Mouse (Mus musculus) layer of hippocampus, postnatal 25 days (tissue): ENCODE results near the gene Adam22. TPM values are rescaled to one million over a fixed set of nuclear protein-coding genes. Genes with fewer than 3 reads are reported as not detected.
A peak's percentile ranks its signal among the peaks of the same experiment; 100 is the strongest.
"Not testable (repeated sequence)": the region's sequence is repeated elsewhere in the genome, so short reads cannot be mapped to it uniquely, and the experiment has no call there.

Experiments
- DNase-seq, 2 experiments: peaks; one replicate each; pipeline ENCODE4 v3.0.0; 2022; ENCODE audit warnings: mixed read lengths in 2 of 2, low spot score in 1 of 2; ENCODE audit errors: extremely low spot score in 1 of 2
- microRNA-seq, 2 experiments: library from miRNA; unstranded; fragments of <30 nt; microRNA quantifications; one replicate each; pipeline ENCODE4 v1.2.0; 2021
- total RNA-seq, 2 experiments: library from RNA; stranded (reverse); gene quantifications; 2 replicates each; pipeline ENCODE4 v1.2.3; 2021

Gene Adam22
- total RNA-seq, 2 experiments from 2014 or later = 153 to 154 TPM

DNA sequence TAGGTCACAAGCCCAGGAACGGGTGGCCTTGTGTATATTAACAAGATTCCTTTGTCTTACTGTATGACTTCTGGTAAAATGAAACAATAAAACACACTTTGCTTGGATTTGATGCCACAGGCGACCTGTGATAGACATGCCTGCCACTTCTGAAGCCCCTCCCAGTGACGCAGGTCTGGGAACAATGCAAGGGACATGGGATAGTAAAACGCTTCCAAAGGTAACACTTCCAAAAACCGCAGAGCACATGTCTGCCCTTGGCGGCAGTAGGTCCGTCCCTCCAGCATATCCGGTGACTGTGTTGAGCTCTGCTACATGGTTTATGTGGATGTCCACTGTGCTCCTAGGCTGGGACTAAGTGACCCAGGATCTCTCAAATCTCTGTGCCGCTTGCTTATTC is 294.6 kb downstream of the Adam22 start:
- DNase-seq = no peak

DNA sequence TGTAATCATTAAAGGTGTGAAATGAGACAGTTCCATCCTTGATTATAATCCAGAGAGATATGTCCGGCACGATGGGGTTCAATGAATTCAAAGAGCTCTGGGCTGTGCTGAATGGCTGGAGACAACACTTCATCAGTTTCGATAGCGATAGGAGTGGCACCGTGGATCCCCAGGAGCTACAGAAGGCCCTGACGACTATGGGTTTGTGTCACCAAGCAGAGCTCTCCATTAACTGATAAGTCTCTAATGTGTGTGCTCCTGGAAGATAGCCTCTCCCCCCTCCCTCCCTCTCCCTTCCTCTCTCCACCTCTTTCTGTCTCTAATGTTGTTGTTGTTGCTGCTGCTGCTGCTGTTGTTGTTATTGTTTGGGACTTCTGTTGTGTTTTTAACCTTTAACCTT is 304.8 kb downstream of the Adam22 start:
- DNase-seq = no peak

DNA sequence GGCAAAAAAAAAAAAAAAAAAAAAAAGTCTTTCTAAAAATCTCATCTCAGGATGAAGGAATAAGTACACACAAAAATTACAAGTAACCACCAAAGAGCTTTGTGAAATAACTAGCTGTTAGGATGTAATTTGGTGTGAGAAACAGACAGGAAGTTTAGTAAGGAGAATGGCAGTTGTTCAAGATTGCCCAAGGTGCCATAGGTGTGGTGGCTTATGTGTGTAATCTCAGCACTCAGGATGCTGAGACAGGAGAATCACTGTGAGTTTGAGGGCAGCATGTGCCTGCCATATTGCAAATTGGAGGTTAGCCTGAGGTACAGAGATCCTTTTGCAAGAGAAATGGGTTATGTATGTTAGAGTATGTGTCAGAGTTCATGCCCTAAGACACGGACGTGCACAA is 305.5 kb downstream of the Adam22 start:
- no peak for DNase-seq

DNA sequence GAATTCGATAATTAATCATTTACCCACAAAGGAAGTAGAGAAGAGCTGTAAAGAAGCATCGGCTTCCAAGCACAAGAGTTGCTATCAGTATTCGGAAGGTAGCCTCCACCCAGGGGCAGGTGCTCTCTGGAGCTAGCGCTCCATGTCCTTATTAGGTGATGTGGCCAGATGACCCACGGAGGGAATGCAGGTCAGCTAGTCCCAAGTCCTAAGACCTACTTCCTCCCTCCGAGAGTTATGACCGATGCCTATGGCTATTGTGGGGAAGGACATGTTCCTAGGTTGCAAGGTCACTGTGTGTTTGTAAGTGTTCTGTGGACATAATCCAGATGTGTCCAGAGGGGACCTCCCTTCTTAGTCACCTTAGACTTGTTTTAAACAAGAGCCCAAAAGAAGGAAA is 309.9 kb downstream of the Adam22 start:
- no peak for DNase-seq

DNA sequence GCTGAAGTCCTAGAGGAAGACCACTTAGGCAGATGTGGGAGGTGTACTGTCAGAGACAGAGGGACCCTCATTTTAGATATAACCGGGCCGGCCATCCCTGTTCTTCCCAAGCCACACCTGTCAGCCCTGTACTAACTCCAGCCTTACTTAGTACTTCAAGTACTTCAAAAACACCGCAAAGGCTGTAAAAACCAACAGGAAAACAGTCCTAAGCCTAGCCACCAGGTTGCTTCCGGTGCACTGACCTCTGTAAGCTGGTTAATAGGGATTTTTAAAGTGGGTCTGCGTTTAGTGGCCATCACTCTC is 311.0 kb downstream of the Adam22 start:
- no peak for DNase-seq

DNA sequence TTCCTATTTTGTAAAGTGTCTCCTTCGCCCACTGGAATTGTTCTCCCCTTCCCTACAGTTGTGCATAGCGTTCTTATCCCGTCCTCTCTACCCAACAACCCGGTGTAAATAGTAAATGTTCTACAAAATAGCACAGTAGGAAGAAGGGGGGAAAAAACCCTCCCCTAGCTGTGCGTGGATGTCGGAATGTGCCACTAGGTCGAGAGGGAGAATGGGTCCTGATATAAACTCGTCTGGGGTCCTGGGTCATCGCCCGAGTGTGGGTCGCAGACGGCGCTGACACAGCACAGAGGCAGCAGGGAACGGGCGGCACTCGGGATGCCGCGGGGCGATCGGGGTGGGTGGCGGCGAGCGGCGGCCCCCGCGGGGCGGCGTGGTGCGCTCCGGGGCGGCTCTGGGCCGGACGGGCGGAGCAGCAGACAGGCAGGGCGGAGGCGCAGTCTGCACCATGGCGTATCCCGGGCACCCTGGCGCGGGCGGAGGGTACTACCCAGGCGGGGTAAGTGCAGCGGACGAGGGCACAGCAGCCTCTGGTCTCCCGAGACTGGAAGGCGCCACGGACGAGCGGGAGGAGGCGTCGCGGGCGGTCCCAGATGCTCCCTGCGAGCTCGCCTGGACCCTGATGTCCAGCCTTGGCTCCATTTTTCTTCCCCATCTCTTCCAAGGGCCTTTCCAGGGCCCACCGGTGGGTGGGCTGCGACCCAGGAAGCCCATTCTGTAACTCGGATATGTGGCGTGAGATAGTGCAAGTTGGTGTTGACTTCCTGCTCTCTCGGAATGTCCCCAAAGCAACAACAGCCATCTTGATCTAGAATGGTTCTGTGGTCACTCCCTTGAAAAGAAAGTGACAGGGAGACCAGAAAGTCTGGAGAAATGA is 311.6 kb downstream of the Adam22 start:
- DNase-seq = peak; percentile 71 to 81

DNA sequence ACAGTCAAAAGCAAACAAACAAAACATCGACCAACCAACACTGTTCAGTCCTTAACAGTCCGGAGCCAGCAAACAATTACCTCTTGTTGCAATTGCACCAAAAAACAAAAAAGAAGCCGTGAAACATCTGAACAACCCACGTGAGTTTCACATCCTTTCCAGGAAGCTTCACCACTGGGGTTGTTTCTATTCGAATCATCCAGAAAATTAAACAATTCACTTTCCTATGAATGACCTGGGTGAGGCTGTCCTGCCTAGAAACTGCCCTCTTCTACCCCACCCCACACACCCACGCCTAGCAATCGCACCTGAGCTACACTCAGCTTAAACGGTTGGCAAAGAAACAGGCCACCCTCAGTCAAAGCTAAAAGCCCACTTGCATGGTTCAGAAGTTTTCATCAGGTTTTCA is 312.2 kb downstream of the Adam22 start:
- DNase-seq = no peak

DNA sequence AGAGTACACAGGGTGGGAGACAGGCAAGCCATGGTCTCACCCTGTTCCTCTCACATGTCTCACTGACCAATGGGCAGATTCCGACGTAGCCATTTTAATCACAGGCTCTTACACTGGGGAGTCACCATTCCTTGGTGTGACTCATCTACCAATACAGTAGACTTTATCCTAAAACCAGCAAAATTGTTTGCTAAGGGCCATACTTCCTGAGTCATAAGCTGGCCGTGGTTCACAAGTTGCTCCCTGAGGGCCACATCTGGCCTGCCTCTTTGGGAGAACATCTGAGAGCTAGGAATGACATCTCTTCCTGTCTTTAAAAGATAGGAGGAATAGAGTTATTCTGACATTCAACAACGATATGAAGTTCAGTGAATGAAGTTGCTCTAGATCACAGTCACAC is 314.1 kb downstream of the Adam22 start:
- DNase-seq = no peak

DNA sequence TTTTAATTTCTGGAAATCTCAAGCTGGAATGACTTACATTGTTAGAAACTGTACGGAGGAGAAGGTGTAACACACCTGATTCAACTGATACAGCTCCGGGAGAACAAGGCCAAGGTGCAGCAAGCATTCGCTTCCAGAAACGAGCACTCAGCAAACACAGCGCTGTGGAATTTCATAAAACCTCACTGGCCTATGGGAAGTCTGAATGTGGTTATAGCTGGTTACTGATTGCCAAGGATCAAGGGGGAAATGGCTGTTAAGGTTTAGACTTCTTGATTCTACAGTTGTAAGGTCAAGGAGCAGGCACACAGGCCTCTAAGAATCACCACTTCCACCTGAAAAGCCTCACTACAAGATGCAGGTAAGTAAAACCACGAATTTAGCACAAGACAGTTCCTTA is 322.1 kb downstream of the Adam22 start, which contains the start of gene Sri:
Gene Sri, plus strand, starts transcription at position 224 of the 400 bp plus-strand sequence.
- no peak for DNase-seq

DNA sequence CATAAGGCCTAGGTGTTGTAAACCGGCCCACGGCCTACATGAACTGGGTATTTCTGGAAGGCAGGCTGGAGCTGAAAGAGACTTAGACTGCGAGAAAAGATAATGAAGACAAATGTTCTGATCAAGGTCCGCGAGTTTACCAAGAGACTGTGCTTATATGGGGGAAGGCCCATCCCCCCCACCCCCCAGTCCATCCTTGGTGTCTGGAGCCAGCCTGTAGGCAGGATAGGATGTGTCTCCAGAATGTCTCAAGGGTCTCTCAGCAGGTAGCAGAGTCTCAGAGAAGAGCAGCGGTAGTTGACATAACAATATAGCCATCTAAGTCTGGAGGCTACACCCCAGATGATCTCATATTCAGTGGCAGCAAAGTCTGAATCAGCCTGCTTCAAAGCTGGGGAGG is 333.4 kb downstream of the Adam22 start:
- DNase-seq = not testable (repeated sequence)

Small RNA genes lying within 50 kb of the gene (microRNA-seq; reads per million reads assigned to microRNA genes)
- gene Gm24196 = 0 reads per million in 2 experiments

Other genes with a start within 250 kb of the Adam22 start
- gene Dbf4, start 54.6 kb upstream of the Adam22 start, total RNA-seq = 1 to 10 TPM; 2.3 to 2.5 TPM
- 10 to 100 TPM; 12.4 to 13.0 TPM for gene Slc25a40, start 54.7 kb upstream of the Adam22 start, total RNA-seq